Mouse (Mus musculus): ENCODE measurements around the gene Mbd4. TPM values are rescaled to one million over a fixed set of nuclear protein-coding genes. Genes with fewer than 3 reads are reported as not detected.
A peak's percentile ranks its signal among the peaks of the same experiment; 100 is the strongest.
"Not testable (repeated sequence)": the region's sequence is repeated elsewhere in the genome, so short reads cannot be mapped to it uniquely, and the experiment has no call there.

Mbd4 gene
- polyA plus RNA-seq, 1 experiment from 2014 or later, result 14.6 TPM

- H3K4me1 ChIP-seq (ENCODE audit: control insufficient read depth, insufficient read depth, low read length), result peaks cover 4% of the 10 kb centered on the region
- no peak overlapping the region for H3K4me2 ChIP-seq
- no peak overlapping the region for H3K4me3 ChIP-seq (ENCODE audit: low read depth, low read length)
- H3K27ac ChIP-seq (ENCODE audit: low read depth, low read length), result no peak overlapping the region
- ATAC-seq (replicated peaks; ENCODE audit: insufficient number of reproducible peaks, low FRiP score, low TSS enrichment), result no peak
- no peak overlapping the region for H3K9ac ChIP-seq (ENCODE audit: low read depth, low read length)
- no peaks in the 10 kb centered on the region for H3K9me3 ChIP-seq (replicated peaks; ENCODE audit: control insufficient read depth, low read length)
- no peaks in the 10 kb centered on the region for H3K36me3 ChIP-seq (ENCODE audit: control insufficient read depth, insufficient read depth, low read length)
- H3K27me3 ChIP-seq (ENCODE audit: control insufficient read depth, insufficient read depth, low read length), result no peaks in the 10 kb centered on the region
- WGBS (ENCODE audit: insufficient replicate concordance), result 76% methylated on average over 2 of the region's 2 CpGs
These were observed 24.1 kb upstream of the Mbd4 start for GRCm38 (mm10) chr6:115877239-115877638.

GRCm38 (mm10) chr6:115871318-115871717 lies 18.1 kb upstream of the Mbd4 start:
- not testable (repeated sequence) for H3K27ac ChIP-seq (ENCODE audit: low read depth, low read length); H3K4me3 ChIP-seq (ENCODE audit: low read depth, low read length); H3K4me2 ChIP-seq; H3K4me1 ChIP-seq (ENCODE audit: control insufficient read depth, insufficient read depth, low read length); H3K27me3 ChIP-seq (ENCODE audit: control insufficient read depth, insufficient read depth, low read length); H3K9me3 ChIP-seq (replicated peaks; ENCODE audit: control insufficient read depth, low read length); H3K9ac ChIP-seq (ENCODE audit: low read depth, low read length); H3K36me3 ChIP-seq (ENCODE audit: control insufficient read depth, insufficient read depth, low read length); ATAC-seq (replicated peaks; ENCODE audit: insufficient number of reproducible peaks, low FRiP score, low TSS enrichment)
- no CpG with 5 or more reads among the region's 3 CpGs for WGBS (ENCODE audit: insufficient replicate concordance)

- H3K36me3 ChIP-seq (ENCODE audit: control insufficient read depth, insufficient read depth, low read length); H3K4me1 ChIP-seq (ENCODE audit: control insufficient read depth, insufficient read depth, low read length); H3K4me3 ChIP-seq (ENCODE audit: low read depth, low read length); H3K27me3 ChIP-seq (ENCODE audit: control insufficient read depth, insufficient read depth, low read length); H3K4me2 ChIP-seq; H3K27ac ChIP-seq (ENCODE audit: low read depth, low read length); ATAC-seq (replicated peaks; ENCODE audit: insufficient number of reproducible peaks, low FRiP score, low TSS enrichment); H3K9ac ChIP-seq (ENCODE audit: low read depth, low read length); H3K9me3 ChIP-seq (replicated peaks; ENCODE audit: control insufficient read depth, low read length): not testable (repeated sequence)
- WGBS (ENCODE audit: insufficient replicate concordance), result no CpG with 5 or more reads among the region's 3 CpGs
These were observed 14.0 kb upstream of the Mbd4 start for GRCm38 (mm10) chr6:115867157-115867556.

GRCm38 (mm10) chr6:115865246-115865645 lies 12.1 kb upstream of the Mbd4 start:
- no peaks in the 10 kb centered on the region for H3K36me3 ChIP-seq (ENCODE audit: control insufficient read depth, insufficient read depth, low read length)
- peaks cover 14% of the 10 kb centered on the region for H3K4me1 ChIP-seq (ENCODE audit: control insufficient read depth, insufficient read depth, low read length)
- no peak for ATAC-seq (replicated peaks; ENCODE audit: insufficient number of reproducible peaks, low FRiP score, low TSS enrichment)
- no peak overlapping the region for H3K27ac ChIP-seq (ENCODE audit: low read depth, low read length)
- no peak overlapping the region for H3K9ac ChIP-seq (ENCODE audit: low read depth, low read length)
- 90% methylated on average over 4 of the region's 4 CpGs for WGBS (ENCODE audit: insufficient replicate concordance)
- no peak overlapping the region for H3K4me3 ChIP-seq (ENCODE audit: low read depth, low read length)
- no peaks in the 10 kb centered on the region for H3K9me3 ChIP-seq (replicated peaks; ENCODE audit: control insufficient read depth, low read length)
- no peak overlapping the region for H3K4me2 ChIP-seq
- no peaks in the 10 kb centered on the region for H3K27me3 ChIP-seq (ENCODE audit: control insufficient read depth, insufficient read depth, low read length)

GRCm38 (mm10) chr6:115863340-115863841 lies 10.2 kb upstream of the Mbd4 start:
- Histone ChIP-seq H3K36me3 (ENCODE audit: control insufficient read depth, insufficient read depth, low read length) (no peaks in the 10 kb centered on the region), H3K4me1 (ENCODE audit: control insufficient read depth, insufficient read depth, low read length) (peaks cover 21% of the 10 kb centered on the region), H3K4me2 (no peak overlapping the region), H3K4me3 (ENCODE audit: low read depth, low read length) (no peak overlapping the region), H3K9ac (ENCODE audit: low read depth, low read length) (no peak overlapping the region), H3K9me3 (replicated peaks; ENCODE audit: control insufficient read depth, low read length) (no peaks in the 10 kb centered on the region), H3K27me3 (ENCODE audit: control insufficient read depth, insufficient read depth, low read length) (no peaks in the 10 kb centered on the region), H3K27ac (ENCODE audit: low read depth, low read length) (peak overlapping the region; percentile 31; the same call in 1 of the 2 replicates)
- ATAC-seq (replicated peaks; ENCODE audit: insufficient number of reproducible peaks, low FRiP score, low TSS enrichment), result no peak
- 47% methylated on average over 7 of the region's 7 CpGs for WGBS (ENCODE audit: insufficient replicate concordance)

- 56% methylated on average over 7 of the region's 7 CpGs for WGBS (ENCODE audit: insufficient replicate concordance)
- H3K27me3 ChIP-seq (ENCODE audit: control insufficient read depth, insufficient read depth, low read length), result no peaks in the 10 kb centered on the region
- H3K9ac ChIP-seq (ENCODE audit: low read depth, low read length), result no peak overlapping the region
- no peak overlapping the region for H3K4me2 ChIP-seq
- peak overlapping the region; percentile 5; the same call in 1 of the 2 replicates for H3K27ac ChIP-seq (ENCODE audit: low read depth, low read length)
- peaks cover 36% of the 10 kb centered on the region for H3K4me1 ChIP-seq (ENCODE audit: control insufficient read depth, insufficient read depth, low read length)
- H3K4me3 ChIP-seq (ENCODE audit: low read depth, low read length), result no peak overlapping the region
- H3K36me3 ChIP-seq (ENCODE audit: control insufficient read depth, insufficient read depth, low read length), result no peaks in the 10 kb centered on the region
- no peak for ATAC-seq (replicated peaks; ENCODE audit: insufficient number of reproducible peaks, low FRiP score, low TSS enrichment)
- no peaks in the 10 kb centered on the region for H3K9me3 ChIP-seq (replicated peaks; ENCODE audit: control insufficient read depth, low read length)
These were observed 6.9 kb upstream of the Mbd4 start for GRCm38 (mm10) chr6:115860027-115860556.

GRCm38 (mm10) chr6:115859258-115859657 lies 6.1 kb upstream of the Mbd4 start:
- H3K9ac ChIP-seq (ENCODE audit: low read depth, low read length), result no peak overlapping the region
- ATAC-seq (replicated peaks; ENCODE audit: insufficient number of reproducible peaks, low FRiP score, low TSS enrichment), result no peak
- H3K4me1 ChIP-seq (ENCODE audit: control insufficient read depth, insufficient read depth, low read length), result peaks cover 36% of the 10 kb centered on the region
- H3K9me3 ChIP-seq (replicated peaks; ENCODE audit: control insufficient read depth, low read length), result no peaks in the 10 kb centered on the region
- WGBS (ENCODE audit: insufficient replicate concordance), result 48% methylated on average over 4 of the region's 4 CpGs
- no peak overlapping the region for H3K4me3 ChIP-seq (ENCODE audit: low read depth, low read length)
- H3K27ac ChIP-seq (ENCODE audit: low read depth, low read length), result no peak overlapping the region
- no peaks in the 10 kb centered on the region for H3K27me3 ChIP-seq (ENCODE audit: control insufficient read depth, insufficient read depth, low read length)
- H3K4me2 ChIP-seq, result no peak overlapping the region
- no peaks in the 10 kb centered on the region for H3K36me3 ChIP-seq (ENCODE audit: control insufficient read depth, insufficient read depth, low read length)

- no peak overlapping the region for H3K4me2 ChIP-seq
- no peaks in the 10 kb centered on the region for H3K9me3 ChIP-seq (replicated peaks; ENCODE audit: control insufficient read depth, low read length)
- WGBS (ENCODE audit: insufficient replicate concordance), result 53% methylated on average over 4 of the region's 4 CpGs
- no peak for ATAC-seq (replicated peaks; ENCODE audit: insufficient number of reproducible peaks, low FRiP score, low TSS enrichment)
- H3K36me3 ChIP-seq (ENCODE audit: control insufficient read depth, insufficient read depth, low read length), result no peaks in the 10 kb centered on the region
- peaks cover 29% of the 10 kb centered on the region for H3K4me1 ChIP-seq (ENCODE audit: control insufficient read depth, insufficient read depth, low read length)
- peak overlapping the region; percentile 55; the same call in 1 of the 2 replicates for H3K27ac ChIP-seq (ENCODE audit: low read depth, low read length)
- no peak overlapping the region for H3K9ac ChIP-seq (ENCODE audit: low read depth, low read length)
- H3K27me3 ChIP-seq (ENCODE audit: control insufficient read depth, insufficient read depth, low read length), result no peaks in the 10 kb centered on the region
- H3K4me3 ChIP-seq (ENCODE audit: low read depth, low read length), result no peak overlapping the region
These were observed 3.2 kb upstream of the Mbd4 start for GRCm38 (mm10) chr6:115856361-115856745.

GRCm38 (mm10) chr6:115855733-115856360 lies 2.7 kb upstream of the Mbd4 start:
- H3K27ac ChIP-seq (ENCODE audit: low read depth, low read length), result peak overlapping the region; percentile 55

More at GRCm38 (mm10) chr6:115855733-115856360, 2.7 kb upstream of the Mbd4 start:
- Histone ChIP-seq H3K36me3 (ENCODE audit: control insufficient read depth, insufficient read depth, low read length) (no peaks in the 10 kb centered on the region), H3K4me3 (ENCODE audit: low read depth, low read length) (no peak overlapping the region), H3K4me2 (no peak overlapping the region), H3K27me3 (ENCODE audit: control insufficient read depth, insufficient read depth, low read length) (no peaks in the 10 kb centered on the region), H3K9ac (ENCODE audit: low read depth, low read length) (no peak overlapping the region), H3K9me3 (replicated peaks; ENCODE audit: control insufficient read depth, low read length) (no peaks in the 10 kb centered on the region), H3K4me1 (ENCODE audit: control insufficient read depth, insufficient read depth, low read length) (peaks cover 29% of the 10 kb centered on the region)
- WGBS (ENCODE audit: insufficient replicate concordance), result 69% methylated on average over 3 of the region's 3 CpGs
- ATAC-seq (replicated peaks; ENCODE audit: insufficient number of reproducible peaks, low FRiP score, low TSS enrichment), result no peak

Data from heart, embryonic 11.5 days (tissue).